Comparison of ENCODE assay signal across 9 mouse cellular contexts in the genomic region with DNA sequence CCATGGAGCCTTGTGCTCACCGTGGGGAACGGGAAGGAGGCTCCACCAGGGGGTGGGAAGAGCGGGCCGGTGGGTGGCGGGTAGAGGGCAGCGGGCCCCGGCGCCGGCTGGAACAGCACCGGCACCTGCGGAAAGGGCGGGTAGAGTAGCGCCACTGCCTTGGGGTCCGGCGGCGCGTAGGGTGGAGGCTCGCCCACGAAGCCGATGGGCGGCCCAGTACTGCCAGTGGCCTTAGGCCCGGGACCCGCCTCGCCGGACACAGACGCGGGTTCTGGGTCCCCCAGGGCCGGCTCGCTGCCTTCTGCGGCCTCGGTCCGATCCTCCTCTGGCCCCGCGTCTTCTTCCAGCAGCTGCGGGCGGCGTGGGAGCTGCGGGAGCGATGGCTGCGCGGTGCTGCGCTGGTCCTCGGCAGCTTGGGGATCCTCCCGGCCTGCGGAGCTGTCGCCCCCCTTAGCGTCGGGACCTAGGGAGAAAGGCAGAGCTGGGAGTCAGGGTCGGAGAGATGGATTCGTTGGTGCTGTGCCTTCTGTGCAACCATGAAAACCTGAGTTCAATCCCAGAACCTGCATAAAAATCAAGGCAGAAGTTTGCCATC. TPM values are rescaled to one million over a fixed set of nuclear protein-coding genes. Genes with fewer than 3 reads are reported as not detected.
DNase-seq lines count a peak whose midpoint lies in the region; ATAC-seq and TF ChIP-seq lines count a peak whose summit lies in the region.
"Had no signal": no experiment of that assay in that cellular context is flagged by ENCODE, and none has a peak within 500 bp of the region (broad histone marks: within the 10 kb centered on the region; RNA-seq: fewer than 3 reads in every experiment).

No protein-coding gene starts in this region.

- H3K27me3 ChIP-seq in testis, adult 2 months (ENCODE audit: control insufficient read depth, insufficient read depth, low read length) = no peaks in the 10 kb centered on the region
- H3K27me3 ChIP-seq in limb, embryonic 15.5 days = peaks cover 63% of the 10 kb centered on the region
- H3K27me3 ChIP-seq: CH12.LX had no signal

- H3K4me3 ChIP-seq in testis, adult 2 months (ENCODE audit: control insufficient read depth, low read depth, low read length) = peak overlapping the region; percentile 12; the same call in 1 of the 2 replicates
- H3K4me3 ChIP-seq in limb, embryonic 15.5 days = peak overlapping the region; percentile 36

- H3K9ac ChIP-seq in limb, embryonic 15.5 days = peak overlapping the region; percentile 28; the same call in 1 of the 2 replicates

- peaks cover 23% of the 10 kb centered on the region for H3K4me1 ChIP-seq in testis, adult 2 months (ENCODE audit: control insufficient read depth, insufficient read depth, low read length)
- H3K4me1 ChIP-seq in limb, embryonic 15.5 days = peaks cover 18% of the 10 kb centered on the region

- 2% methylated on average over 50 of the region's 50 CpGs for WGBS in limb, embryonic 15.5 days

- peak overlapping the region; percentile 62 for H3K4me2 ChIP-seq in limb, embryonic 15.5 days

- no peaks in the 10 kb centered on the region for H3K9me3 ChIP-seq in limb, embryonic 15.5 days

- H3K27ac ChIP-seq in testis, adult 2 months (ENCODE audit: control insufficient read depth, insufficient read depth, low read depth, low read length) = no peak overlapping the region
- no peak overlapping the region for H3K27ac ChIP-seq in limb, embryonic 15.5 days

- peak; percentile 88 for DNase-seq in heart, adult 11 months
- no peak for DNase-seq in heart, adult 9 months (ENCODE audit: low spot score in 2 of 2)
- DNase-seq in testis, postnatal 14 days (ENCODE audit: low spot score) = no peak
- DNase-seq in spleen, adult 18-20 months = no peak
- no peak for DNase-seq in adrenal gland, adult 2 months
- no peak for DNase-seq in adrenal gland, adult 18-20 months (ENCODE audit: low spot score in 2 of 2)

- ATAC-seq in limb, embryonic 15.5 days (ENCODE audit: insufficient number of reproducible peaks, low FRiP score, low TSS enrichment, low read depth) = no peak

- no peaks in the 10 kb centered on the region for H3K36me3 ChIP-seq in testis, adult 2 months (ENCODE audit: control insufficient read depth, insufficient read depth, low read length)
- no peaks in the 10 kb centered on the region for H3K36me3 ChIP-seq in limb, embryonic 15.5 days

- TF ChIP-seq POLR2A in testis, adult 2 months (IDR thresholded peaks at IDR 0.05; ENCODE audit: control insufficient read depth, low read depth, low read length) = no peak

- no peak for TF ChIP-seq CTCF in testis, adult 2 months (IDR thresholded peaks at IDR 0.05; ENCODE audit: control insufficient read depth, insufficient read depth, insufficient replicate concordance, low read depth, low read length)

RNA-seq across cellular contexts. Expression of gene Gm13420, which starts 4.2 kb away (rescaled TPM):
- 0.28 and 0.47 TPM in 2 replicates for polyA plus RNA-seq in testis, adult 2 months (2012; rRNA removed)
- not detected in 2 replicates for polyA plus RNA-seq in limb, embryonic 15.5 days (2015; fragmentation: Nextera tagmentation; extraction: Ambion mirVana)
- total RNA-seq in adrenal gland, adult 2 months (2021) = not detected
- 0.16 TPM in 1 of 2 replicates, not detected in the other for polyA plus RNA-seq in adrenal gland, adult 2 months (2012; rRNA removed)
- total RNA-seq in adrenal gland, adult 18-20 months (2021) = not detected
- total RNA-seq: CH12.LX had no signal

RNA-seq across cellular contexts. Expression of gene Gm13547, which starts 11.8 kb away (rescaled TPM):
- 130 and 146 TPM in 2 replicates for polyA plus RNA-seq in testis, adult 2 months (2012; rRNA removed)
- 0.33 TPM in 1 of 2 replicates, not detected in the other for polyA plus RNA-seq in limb, embryonic 15.5 days (2015; fragmentation: Nextera tagmentation; extraction: Ambion mirVana)
- total RNA-seq in adrenal gland, adult 2 months (2021) = not detected
- not detected in 2 replicates for polyA plus RNA-seq in adrenal gland, adult 2 months (2012; rRNA removed)
- not detected for total RNA-seq in adrenal gland, adult 18-20 months (2021)
- total RNA-seq: CH12.LX had no signal

RNA-seq across cellular contexts. Expression of gene Coq4, which starts 40.0 kb away (rescaled TPM):
- polyA plus RNA-seq in testis, adult 2 months (2012; rRNA removed) = 125 and 134 TPM in 2 replicates
- 25.4 and 26.7 TPM in 2 replicates for polyA plus RNA-seq in limb, embryonic 15.5 days (2015; fragmentation: Nextera tagmentation; extraction: Ambion mirVana)
- 10 to 100 TPM; 20.2 to 21.6 TPM for total RNA-seq in adrenal gland, adult 2 months (2021)
- polyA plus RNA-seq in adrenal gland, adult 2 months (2012; rRNA removed) = 191 and 216 TPM in 2 replicates
- total RNA-seq in adrenal gland, adult 18-20 months (2021) = 10 to 100 TPM; 21.0 to 23.4 TPM

RNA-seq across cellular contexts. Expression of gene Trub2, which starts 41.0 kb away (rescaled TPM):
- polyA plus RNA-seq in testis, adult 2 months (2012; rRNA removed) = 12.4 and 16.8 TPM in 2 replicates
- 32.1 and 33.9 TPM in 2 replicates for polyA plus RNA-seq in limb, embryonic 15.5 days (2015; fragmentation: Nextera tagmentation; extraction: Ambion mirVana)
- 10 to 100 TPM; 39.3 to 42.8 TPM for total RNA-seq in adrenal gland, adult 2 months (2021)
- 25.6 and 30.7 TPM in 2 replicates for polyA plus RNA-seq in adrenal gland, adult 2 months (2012; rRNA removed)
- total RNA-seq in adrenal gland, adult 18-20 months (2021) = 10 to 100 TPM; 31.1 to 31.4 TPM

RNA-seq across cellular contexts. Expression of gene Slc27a4, which starts 55.1 kb away (rescaled TPM):
- polyA plus RNA-seq in testis, adult 2 months (2012; rRNA removed) = 4.1 and 5.5 TPM in 2 replicates
- polyA plus RNA-seq in limb, embryonic 15.5 days (2015; fragmentation: Nextera tagmentation; extraction: Ambion mirVana) = 19.1 and 22.2 TPM in 2 replicates
- 10 to 100 TPM; 34.6 to 39.4 TPM for total RNA-seq in adrenal gland, adult 2 months (2021)
- polyA plus RNA-seq in adrenal gland, adult 2 months (2012; rRNA removed) = 40.2 and 49.0 TPM in 2 replicates
- total RNA-seq in adrenal gland, adult 18-20 months (2021) = 10 to 100 TPM; 27.4 to 40.6 TPM

Comparison
In these comparisons a context has a peak if more than half of its experiments do, and no peak if none do; other contexts are left out.
1. RNA of gene Gm13547, which starts 11.8 kb away (polyA plus RNA-seq): 130 to 146 TPM in testis, adult 2 months; 0.33 TPM in limb, embryonic 15.5 days and not detected in adrenal gland, adult 2 months; every median in the first group is over 10 times any median in the second.